Mouse (Mus musculus) stomach, embryonic 16.5 days (tissue): ENCODE measurements around the gene Hjurp. TPM values are rescaled to one million over a fixed set of nuclear protein-coding genes. Genes with fewer than 3 reads are reported as not detected.
A peak's percentile ranks its signal among the peaks of the same experiment; 100 is the strongest.

ENCODE experiments used
- ATAC-seq: fragments of 200-750 bp; cut with Nextera tagmentation; 2 replicates; pipeline ENCODE4 v1.8.0; 2017; ENCODE audit warnings: moderate number of reproducible peaks, moderate TSS enrichment; ENCODE audit not compliant: insufficient read depth, low FRiP score
- H3K27ac ChIP-seq: fragments of 300-500 bp; sonication (generic); 2 replicates; pipeline ENCODE4 v1.5.1; 2014; ENCODE audit warnings: low read length
- H3K27me3 ChIP-seq: fragments of 300-500 bp; sonication (generic); 2 replicates; pipeline ENCODE4 v1.6.1; 2014; ENCODE audit warnings: low read length, control low read depth, mixed read lengths; ENCODE audit not compliant: control insufficient read depth, insufficient read depth
- H3K36me3 ChIP-seq: fragments of 300-500 bp; sonication (generic); 2 replicates; pipeline ENCODE4 v1.6.1; 2014; ENCODE audit warnings: low read length; ENCODE audit not compliant: control insufficient read depth, insufficient read depth
- H3K4me1 ChIP-seq: fragments of 300-500 bp; sonication (generic); 2 replicates; pipeline ENCODE4 v1.6.1; 2014; ENCODE audit warnings: low read length, control low read depth, mixed read lengths; ENCODE audit not compliant: control insufficient read depth, insufficient read depth
- H3K4me2 ChIP-seq: fragments of 300-500 bp; sonication (generic); 2 replicates; pipeline ENCODE4 v1.6.1; 2014; ENCODE audit warnings: low read depth, low read length, mixed read lengths
- H3K4me3 ChIP-seq: fragments of 300-500 bp; sonication (generic); replicated peaks from 2 replicates; pipeline ENCODE4 v1.5.1; 2014; ENCODE audit warnings: mild to moderate bottlenecking, low read length
- H3K9ac ChIP-seq: fragments of 300-500 bp; sonication (generic); 2 replicates; pipeline ENCODE4 v1.6.1; 2014; ENCODE audit warnings: low read length
- H3K9me3 ChIP-seq: fragments of 300-500 bp; sonication (generic); replicated peaks from 2 replicates; pipeline ENCODE4 v1.6.1; 2016; ENCODE audit warnings: low read length, control low read depth; ENCODE audit not compliant: control insufficient read depth
- WGBS: fragments of 180-500 bp; shearing (Covaris S2); extraction: QIAGEN DNeasy Blood & Tissue Kit; methylation state at CpG from one replicate; pipeline ENCODE4 v1.1.7; 2014; 5-methylcytosine and 5-hydroxymethylcytosine counted together
- polyA plus RNA-seq: library from polyadenylated mRNA; unstranded; fragments of >200 nt; fragmentation: Nextera tagmentation; extraction: Ambion mirVana; gene quantifications from 2 replicates; pipeline ENCODE4 v1.2.1, GENCODE M21; 2015

The Hjurp gene
- polyA plus RNA-seq, 1 experiment from 2014 or later = 169 TPM

- H3K27me3 ChIP-seq = no peaks in the 10 kb centered on the region
- H3K4me2 ChIP-seq = no peak overlapping the region
- H3K27ac ChIP-seq = no peak overlapping the region
- no peak overlapping the region for H3K4me3 ChIP-seq
- H3K9me3 ChIP-seq = peaks cover 31% of the 10 kb centered on the region
- no peaks in the 10 kb centered on the region for H3K4me1 ChIP-seq
- WGBS = 22% methylated on average over 1 of the region's 1 CpGs
- no peaks in the 10 kb centered on the region for H3K36me3 ChIP-seq
- no peak for ATAC-seq
- H3K9ac ChIP-seq = no peak overlapping the region
These were observed 58.4 kb downstream of the Hjurp start for GRCm38 (mm10) chr1:88219054-88219453.

GRCm38 (mm10) chr1:88218591-88218990 is 58.8 kb downstream of the Hjurp start:
- Histone ChIP-seq H3K4me1 (no peaks in the 10 kb centered on the region), H3K4me2 (no peak overlapping the region), H3K9me3 (peaks cover 35% of the 10 kb centered on the region), H3K36me3 (no peaks in the 10 kb centered on the region), H3K9ac (no peak overlapping the region), H3K27me3 (no peaks in the 10 kb centered on the region), H3K27ac (no peak overlapping the region), H3K4me3 (no peak overlapping the region)
- WGBS = 50% methylated on average over 4 of the region's 4 CpGs
- no peak for ATAC-seq

GRCm38 (mm10) chr1:88218051-88218450 is 59.4 kb downstream of the Hjurp start:
- WGBS = 73% methylated on average over 9 of the region's 9 CpGs
- ATAC-seq = no peak

GRCm38 (mm10) chr1:88217576-88217975 is 59.9 kb downstream of the Hjurp start:
- WGBS = 37% methylated on average over 3 of the region's 3 CpGs
- H3K27ac ChIP-seq = no peak overlapping the region

More at GRCm38 (mm10) chr1:88218051-88218450, 59.4 kb downstream of the Hjurp start:
- Histone ChIP-seq H3K9ac (no peak overlapping the region), H3K4me2 (no peak overlapping the region), H3K27me3 (no peaks in the 10 kb centered on the region), H3K36me3 (no peaks in the 10 kb centered on the region), H3K27ac (no peak overlapping the region), H3K4me3 (no peak overlapping the region), H3K9me3 (peaks cover 41% of the 10 kb centered on the region), H3K4me1 (no peaks in the 10 kb centered on the region)

GRCm38 (mm10) chr1:88217144-88217543 is 60.3 kb downstream of the Hjurp start:
- Histone ChIP-seq H3K27ac (no peak overlapping the region), H3K9ac (no peak overlapping the region), H3K4me1 (no peaks in the 10 kb centered on the region), H3K4me3 (no peak overlapping the region), H3K9me3 (peaks cover 49% of the 10 kb centered on the region), H3K4me2 (no peak overlapping the region), H3K36me3 (no peaks in the 10 kb centered on the region), H3K27me3 (no peaks in the 10 kb centered on the region)
- no peak for ATAC-seq
- WGBS = 64% methylated on average over 2 of the region's 2 CpGs

More at GRCm38 (mm10) chr1:88217576-88217975, 59.9 kb downstream of the Hjurp start:
- no peak overlapping the region for H3K4me2 ChIP-seq
- ATAC-seq = no peak
- no peaks in the 10 kb centered on the region for H3K27me3 ChIP-seq
- H3K36me3 ChIP-seq = no peaks in the 10 kb centered on the region
- no peaks in the 10 kb centered on the region for H3K4me1 ChIP-seq
- peaks cover 45% of the 10 kb centered on the region for H3K9me3 ChIP-seq
- no peak overlapping the region for H3K4me3 ChIP-seq
- H3K9ac ChIP-seq = no peak overlapping the region

- no peak for ATAC-seq
- Histone ChIP-seq H3K4me1 (no peaks in the 10 kb centered on the region), H3K9ac (no peak overlapping the region), H3K4me2 (no peak overlapping the region), H3K27me3 (no peaks in the 10 kb centered on the region), H3K4me3 (no peak overlapping the region), H3K36me3 (no peaks in the 10 kb centered on the region), H3K27ac (no peak overlapping the region), H3K9me3 (peaks cover 55% of the 10 kb centered on the region)
- 56% methylated on average over 2 of the region's 2 CpGs for WGBS
These were observed 60.9 kb downstream of the Hjurp start for GRCm38 (mm10) chr1:88216551-88216950.

GRCm38 (mm10) chr1:88215466-88216380 is 61.7 kb downstream of the Hjurp start:
- peaks cover 58% of the 10 kb centered on the region for H3K9me3 ChIP-seq
- WGBS = 70% methylated on average over 10 of the region's 10 CpGs
- H3K36me3 ChIP-seq = no peaks in the 10 kb centered on the region
- no peak overlapping the region for H3K27ac ChIP-seq
- no peak for ATAC-seq
- H3K9ac ChIP-seq = no peak overlapping the region
- H3K4me2 ChIP-seq = no peak overlapping the region
- H3K4me1 ChIP-seq = no peaks in the 10 kb centered on the region
- H3K27me3 ChIP-seq = no peaks in the 10 kb centered on the region
- H3K4me3 ChIP-seq = no peak overlapping the region

GRCm38 (mm10) chr1:88214462-88214952 is 62.9 kb downstream of the Hjurp start:
- Histone ChIP-seq H3K4me2 (no peak overlapping the region), H3K9me3 (peaks cover 58% of the 10 kb centered on the region), H3K36me3 (no peaks in the 10 kb centered on the region)

GRCm38 (mm10) chr1:88213766-88214461 is 63.5 kb downstream of the Hjurp start:
- H3K27ac ChIP-seq = no peak overlapping the region
- H3K9me3 ChIP-seq = peaks cover 58% of the 10 kb centered on the region
- H3K9ac ChIP-seq = no peak overlapping the region
- H3K27me3 ChIP-seq = no peaks in the 10 kb centered on the region
- 81% methylated on average over 2 of the region's 2 CpGs for WGBS
- H3K4me3 ChIP-seq = no peak overlapping the region
- no peaks in the 10 kb centered on the region for H3K4me1 ChIP-seq
- no peak overlapping the region for H3K4me2 ChIP-seq
- no peaks in the 10 kb centered on the region for H3K36me3 ChIP-seq
- peak; percentile 18; the same call in 1 of the 2 replicates for ATAC-seq

More at GRCm38 (mm10) chr1:88214462-88214952, 62.9 kb downstream of the Hjurp start:
- 77% methylated on average over 2 of the region's 2 CpGs for WGBS
- no peak for ATAC-seq
- no peak overlapping the region for H3K9ac ChIP-seq
- no peak overlapping the region for H3K27ac ChIP-seq
- H3K27me3 ChIP-seq = no peaks in the 10 kb centered on the region
- no peak overlapping the region for H3K4me3 ChIP-seq
- no peaks in the 10 kb centered on the region for H3K4me1 ChIP-seq
